Comparison of ENCODE assay signal across 10 mouse cellular contexts in genomic region chr4:133839385-133839826, GRCm38 (mm10). TPM values are rescaled to one million over a fixed set of nuclear protein-coding genes. Genes with fewer than 3 reads are reported as not detected.
DNase-seq lines count a peak whose midpoint lies in the region; ATAC-seq and TF ChIP-seq lines count a peak whose summit lies in the region.
"Had no signal": no experiment of that assay in that cellular context is flagged by ENCODE, and none has a peak within 500 bp of the region (broad histone marks: within the 10 kb centered on the region; RNA-seq: fewer than 3 reads in every experiment).

No protein-coding gene starts in this region.

- no peak overlapping the region for H3K27ac ChIP-seq in layer of hippocampus, adult 2 months
- H3K27ac ChIP-seq: heart, embryonic 15.5 days; liver, embryonic 15.5 days had no signal

- H3K4me3 ChIP-seq in layer of hippocampus, adult 2 months: no peak overlapping the region
- H3K4me3 ChIP-seq: heart, embryonic 15.5 days; liver, embryonic 15.5 days had no signal

- peak; percentile 58 for TF ChIP-seq CTCF in layer of hippocampus, adult 2 months (conservative IDR thresholded peaks at IDR 0.05)

- DNase-seq in adrenal gland, postnatal 10 days: peak; percentile 29
- DNase-seq in adrenal gland, adult 8-10 months: no peak
- no peak for DNase-seq in layer of hippocampus, adult 2 months (ENCODE audit: low spot score in 2 of 2)
- DNase-seq in layer of hippocampus, postnatal 36 days: no peak
- DNase-seq in A20 (ENCODE audit: low read depth, low spot score): peak; percentile 58
- peak; percentile 28 for DNase-seq in c-Kit-negative CD71-positive TER-119-positive erythroid progenitor cells, embryonic 14.5 days (ENCODE audit: low read depth, low spot score)
- no peak for DNase-seq in ovary, adult 18-20 months (ENCODE audit: low spot score)

- ATAC-seq in megakaryocyte progenitor cell, adult 5-6 weeks (replicated peaks; ENCODE audit: poor library complexity): no peak

RNA-seq across cellular contexts. Expression of gene Rps6ka1, which starts 48.2 kb away (rescaled TPM):
- 10 to 100 TPM; 19.6 to 19.9 TPM for total RNA-seq in adrenal gland, postnatal 10 days (2021)
- total RNA-seq in adrenal gland, adult 8-10 months (2022): 10 to 100 TPM; 16.4 to 25.7 (median 22.8) TPM
- 10 to 100 TPM in 1 of 2 experiments, 1 to 10 TPM in 1; 8.6 to 11.9 TPM for total RNA-seq in layer of hippocampus, adult 2 months (2021)
- 10 to 100 TPM in 1 of 2 experiments, 1 to 10 TPM in 1; 9.6 to 11.3 TPM for total RNA-seq in layer of hippocampus, postnatal 36 days (2021)
- total RNA-seq in megakaryocyte progenitor cell, adult 5-6 weeks (2015): 96.7 and 112 TPM in 2 replicates
- total RNA-seq in megakaryocyte progenitor cell, adult 5-6 weeks (2017): 126 and 160 TPM in 2 replicates

Comparison
In these comparisons a context has a peak if more than half of its experiments do, and no peak if none do; other contexts are left out.
1. DNase-seq: peak in adrenal gland, postnatal 10 days (single experiment), A20 (single experiment) and c-Kit-negative CD71-positive TER-119-positive erythroid progenitor cells, embryonic 14.5 days (single experiment); none in adrenal gland, adult 8-10 months (single experiment), layer of hippocampus, adult 2 months (0 of 2), layer of hippocampus, postnatal 36 days (0 of 2) and ovary, adult 18-20 months (single experiment).